Mouse (Mus musculus) retina, adult 2 months (tissue): ENCODE data around the gene Meltf.

ENCODE experiments used
- DNase-seq: peaks from one replicate; pipeline ENCODE4 v3.0.0-alpha.2; 2012; ENCODE audit warnings: low read depth, low spot score

Gene Meltf

DNA sequence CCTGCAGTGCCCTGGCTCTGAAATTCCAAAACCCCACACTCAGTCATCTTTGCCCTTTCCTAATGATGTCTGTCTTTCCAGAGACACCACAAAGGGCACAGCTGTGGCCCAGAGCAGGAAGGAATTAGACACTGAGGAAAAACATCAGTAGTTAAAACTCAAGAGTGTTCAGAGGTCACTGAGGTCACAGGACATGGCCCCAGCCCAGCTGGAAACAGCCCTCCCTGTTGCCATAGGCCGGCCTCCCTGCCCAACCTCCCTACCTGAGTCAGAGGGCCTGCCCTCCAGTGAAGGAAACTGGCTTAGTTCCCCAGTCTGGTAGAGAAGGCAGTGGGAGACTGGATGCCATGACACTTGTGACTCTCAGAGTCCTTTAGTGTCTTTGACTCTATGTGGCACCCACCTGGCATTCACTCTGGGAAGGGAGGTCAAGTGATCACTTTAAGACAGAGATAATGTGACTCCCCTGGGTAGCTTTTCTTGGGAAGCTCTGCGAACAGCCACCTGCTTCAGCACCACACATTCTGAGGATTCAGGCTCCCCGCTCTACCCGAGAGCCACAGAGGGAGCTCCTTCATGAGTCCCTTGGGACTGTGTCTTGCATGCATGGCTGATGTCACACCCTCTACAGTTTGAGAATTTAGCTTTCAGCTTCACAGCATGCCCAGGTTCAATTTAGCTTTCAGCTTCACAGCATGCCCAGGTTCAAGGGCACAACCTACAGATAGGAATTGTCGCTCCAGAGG lies 15.0 kb downstream of the Meltf start:
- no peak for DNase-seq

DNA sequence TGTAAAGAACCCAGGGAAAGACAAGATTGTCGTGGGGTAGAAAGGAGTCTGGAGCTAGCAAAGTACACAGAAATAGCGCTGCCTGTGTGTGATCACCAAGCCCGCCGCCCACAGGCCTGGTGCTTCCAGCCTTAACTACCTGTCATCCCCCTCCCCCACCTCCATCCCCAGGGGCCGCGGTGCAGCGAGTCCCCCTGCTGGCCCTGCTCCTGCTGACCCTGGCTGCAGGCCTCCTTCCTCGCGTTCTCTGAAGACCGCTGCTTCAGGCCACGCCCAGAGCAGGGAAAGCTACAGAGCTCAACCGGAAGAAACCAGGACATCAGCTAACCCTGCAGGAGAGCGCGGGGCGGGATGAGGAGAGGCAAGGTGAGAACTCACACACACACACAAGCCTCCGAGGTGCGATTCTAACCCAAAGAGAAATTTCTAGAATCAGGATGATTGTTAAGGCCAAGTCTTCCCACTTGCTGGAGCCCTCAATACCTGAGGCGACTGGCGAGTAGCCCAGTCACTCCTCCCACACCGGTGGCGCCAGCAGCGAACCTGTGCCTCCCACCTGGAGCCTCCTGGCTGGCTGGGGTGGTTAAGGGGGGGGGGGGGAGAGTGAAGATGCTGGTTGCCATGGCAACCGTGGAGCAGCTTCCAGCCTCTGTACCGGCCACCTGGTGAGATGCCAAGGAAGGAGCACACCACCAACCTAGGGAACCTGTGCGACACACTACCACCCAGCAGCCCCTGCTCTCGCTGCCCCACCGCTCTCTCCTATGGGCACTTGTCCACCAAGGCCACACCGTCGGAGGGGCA lies 18.6 kb downstream of the Meltf start:
- DNase-seq: no peak

DNA sequence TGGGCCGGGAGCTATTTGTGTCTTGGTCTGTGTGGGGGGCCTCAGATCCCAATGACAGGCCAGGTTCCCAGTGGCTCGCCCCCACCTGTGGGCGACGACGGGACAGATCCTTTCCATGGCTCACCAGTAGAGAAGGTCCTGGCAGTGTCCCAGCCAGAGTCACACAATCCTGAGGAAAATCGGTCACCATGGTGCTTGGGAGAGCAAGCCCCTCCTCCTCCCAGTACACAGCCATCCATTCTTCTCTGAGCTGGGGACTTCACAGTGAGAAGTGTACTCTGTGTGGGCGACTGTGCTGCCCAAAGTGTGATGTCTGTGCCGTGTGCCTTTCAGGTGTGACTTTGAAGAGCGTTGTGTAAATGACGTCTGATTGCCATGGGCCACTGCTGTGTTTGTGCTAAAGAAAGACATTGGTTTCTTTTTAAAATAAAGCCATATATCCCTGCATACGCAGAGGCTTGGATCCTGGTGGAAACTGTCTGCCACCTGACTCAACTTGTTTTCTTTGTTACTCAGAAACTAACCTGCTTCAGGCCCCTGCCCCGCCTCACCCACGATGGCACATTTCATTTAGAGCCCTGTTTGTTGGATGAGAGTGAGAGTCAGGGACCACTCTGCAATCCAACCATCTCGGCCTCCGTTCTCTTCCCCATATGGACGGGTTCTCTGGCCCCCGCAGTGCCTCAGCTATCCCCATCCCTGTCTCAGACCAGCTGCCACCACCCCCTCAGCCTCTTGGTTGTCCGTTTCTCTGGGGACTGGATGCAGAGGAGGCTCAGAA lies 20.1 kb downstream of the Meltf start:
- no peak for DNase-seq

DNA sequence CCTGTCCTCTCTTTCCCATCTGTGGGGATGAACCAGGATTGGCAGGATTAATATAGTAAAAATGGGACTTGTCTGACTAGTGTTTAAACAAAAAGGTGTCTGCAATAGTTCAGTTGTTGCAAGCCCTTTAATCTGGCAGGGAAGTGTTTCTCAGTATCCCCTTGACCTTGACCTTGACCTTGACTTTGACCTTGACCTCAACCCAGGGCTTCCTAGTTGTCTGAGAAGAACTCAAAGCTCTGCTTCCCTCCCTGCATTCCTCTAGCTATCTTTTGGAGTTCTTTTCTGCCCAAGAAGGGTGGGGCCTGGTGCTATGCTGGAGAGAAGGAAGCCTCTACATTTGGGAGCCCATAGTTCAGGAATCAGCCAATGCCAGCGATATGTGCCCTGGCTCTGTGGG lies 23.3 kb downstream of the Meltf start:
- no peak for DNase-seq

DNA sequence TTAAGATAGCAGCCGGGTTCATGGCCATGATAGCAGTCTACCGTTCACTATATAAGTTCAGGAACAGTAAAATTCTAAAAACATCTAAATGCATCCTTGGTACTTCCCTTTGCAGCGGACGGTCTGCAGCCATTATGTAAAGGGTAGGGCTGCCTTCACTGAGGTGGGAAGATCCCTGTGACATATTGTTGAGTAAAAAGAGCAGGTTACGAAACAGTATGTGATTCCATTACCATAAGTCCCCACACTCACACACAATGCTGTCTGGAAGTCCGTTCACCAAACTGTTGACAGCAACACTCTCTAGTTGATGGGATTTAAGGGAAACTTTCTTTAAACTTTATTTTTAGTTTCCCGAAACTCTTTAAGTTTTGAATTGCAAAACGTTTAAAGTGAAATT lies 24.6 kb downstream of the Meltf start:
- DNase-seq: no peak

DNA sequence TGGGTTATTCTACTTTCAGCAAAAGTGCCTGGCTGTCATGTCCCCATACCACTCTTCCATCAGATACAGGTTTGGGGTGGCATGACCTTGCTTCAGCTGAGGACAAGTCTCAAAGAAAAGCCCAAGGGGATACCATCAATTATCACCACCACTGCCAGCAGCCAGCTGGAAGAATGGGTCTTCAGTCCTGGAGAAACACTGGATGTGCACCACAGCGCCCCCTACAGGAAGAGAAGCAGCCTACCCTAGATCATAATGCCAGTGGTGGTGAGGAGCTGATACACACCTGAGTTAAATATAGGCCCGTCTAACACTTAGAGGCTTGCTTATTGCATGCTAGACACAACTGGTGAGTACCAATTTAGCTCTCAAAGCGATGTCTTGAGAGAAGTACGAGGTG lies 26.7 kb downstream of the Meltf start:
- DNase-seq: no peak

DNA sequence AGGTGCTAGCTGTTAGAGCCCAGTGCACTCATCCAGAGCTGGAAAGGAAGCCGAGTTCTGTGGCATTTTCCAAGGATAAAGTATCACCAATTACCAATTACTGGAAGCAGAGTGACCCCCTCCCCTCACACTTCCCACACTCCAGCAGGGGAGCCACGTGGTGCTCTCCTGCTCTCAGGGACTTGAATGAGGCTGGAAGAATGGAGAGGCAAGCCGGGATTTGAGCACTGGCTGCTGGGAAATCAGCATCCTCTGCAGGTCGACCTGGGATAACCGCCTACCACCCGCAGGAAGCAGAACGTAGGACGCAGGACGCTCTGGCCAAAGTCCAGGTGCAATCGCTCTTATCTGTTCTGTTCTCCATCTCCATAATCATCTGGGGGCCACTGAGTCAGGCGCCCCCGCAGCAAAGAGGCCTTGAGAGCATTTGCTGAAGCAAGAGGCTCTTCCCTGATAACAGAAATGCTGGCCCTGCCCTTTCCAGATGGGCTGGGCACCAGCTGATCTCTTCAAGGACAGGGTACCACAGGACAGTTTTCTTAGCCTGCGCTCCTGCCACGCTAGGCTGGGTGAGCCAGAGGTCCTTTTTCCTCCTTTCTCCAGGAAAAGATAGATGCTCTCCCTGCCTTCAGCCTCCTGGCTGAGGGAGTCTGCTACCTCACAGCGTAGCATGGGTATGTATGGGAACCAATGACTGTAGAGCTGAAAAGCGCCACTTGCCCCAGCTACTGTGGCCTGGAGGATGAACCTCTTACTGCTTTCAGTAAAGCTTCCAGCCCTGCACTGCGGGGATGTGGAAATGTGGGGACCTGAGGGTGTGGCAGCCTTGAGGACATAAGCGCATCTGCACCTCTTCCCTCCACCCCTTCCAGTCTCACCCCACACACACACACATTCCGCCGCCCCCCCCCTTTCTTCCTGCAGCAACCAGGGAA lies 27.5 kb downstream of the Meltf start:
- no peak for DNase-seq

DNA sequence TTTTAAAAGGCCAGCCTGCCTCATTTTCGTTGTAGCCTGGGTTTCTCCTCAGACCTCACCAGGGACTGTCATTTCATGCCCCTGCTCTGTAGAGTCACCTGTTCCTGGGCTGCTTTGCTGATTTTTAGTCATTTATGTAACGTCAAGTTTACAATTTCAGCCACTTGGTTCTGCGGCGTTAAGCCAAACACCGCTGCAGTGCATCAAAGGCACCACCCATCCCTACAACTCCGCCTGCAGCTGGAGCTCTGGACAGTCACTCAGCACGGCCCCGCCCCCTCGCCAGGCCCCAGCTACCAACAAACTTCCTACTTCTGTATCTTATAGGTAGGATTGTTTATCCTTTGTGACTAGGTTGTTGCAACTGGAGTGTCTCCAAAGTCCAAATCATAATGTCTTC lies 28.3 kb downstream of the Meltf start:
- DNase-seq: no peak

DNA sequence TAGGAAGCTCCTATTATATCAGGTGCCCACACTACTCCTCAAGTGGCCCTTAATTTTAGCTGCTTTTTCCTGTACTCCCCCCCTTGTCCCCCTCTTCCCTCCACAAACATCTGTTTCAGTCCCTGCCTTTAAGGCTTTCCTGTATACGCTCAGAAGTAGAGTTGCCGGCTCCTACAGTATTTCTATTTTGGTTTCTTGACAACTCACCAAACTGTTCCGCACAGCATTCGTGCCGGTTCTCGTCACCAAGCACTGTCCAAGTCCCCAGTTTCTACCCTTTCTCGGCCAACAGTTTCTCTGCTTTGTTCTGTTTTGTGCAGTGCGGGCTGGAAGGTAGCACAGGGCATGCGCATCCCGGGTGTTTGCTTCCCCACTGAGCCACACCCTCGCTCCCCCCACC lies 30.3 kb downstream of the Meltf start:
- DNase-seq: no peak

DNA sequence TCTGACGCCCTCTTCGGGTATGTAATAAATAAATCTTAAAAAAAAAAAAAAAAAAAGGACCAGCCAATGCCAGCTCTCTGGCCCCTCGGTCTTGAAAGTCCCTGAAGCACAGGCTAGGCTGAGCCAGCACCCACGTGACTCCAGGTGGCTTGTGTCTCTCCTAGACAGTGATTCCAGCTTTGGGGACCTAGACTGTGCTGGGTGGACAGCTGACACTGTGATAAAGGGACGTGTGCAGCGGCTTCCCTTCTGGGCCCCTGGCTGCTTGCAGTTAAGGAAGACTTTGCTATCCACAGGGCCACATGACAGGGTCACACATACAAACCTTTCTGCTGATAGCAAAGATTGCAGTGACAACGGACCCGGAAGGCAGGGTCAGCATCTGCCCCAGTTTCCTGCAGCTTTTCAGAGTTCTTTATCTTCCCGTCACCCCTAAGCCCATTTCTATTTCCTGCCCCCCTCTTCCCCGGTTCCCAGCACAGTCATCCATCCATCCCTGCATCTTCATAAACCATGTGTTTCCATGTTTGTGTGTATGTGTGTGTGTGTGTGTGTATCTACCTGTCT lies 31.8 kb downstream of the Meltf start:
- no peak for DNase-seq

DNA sequence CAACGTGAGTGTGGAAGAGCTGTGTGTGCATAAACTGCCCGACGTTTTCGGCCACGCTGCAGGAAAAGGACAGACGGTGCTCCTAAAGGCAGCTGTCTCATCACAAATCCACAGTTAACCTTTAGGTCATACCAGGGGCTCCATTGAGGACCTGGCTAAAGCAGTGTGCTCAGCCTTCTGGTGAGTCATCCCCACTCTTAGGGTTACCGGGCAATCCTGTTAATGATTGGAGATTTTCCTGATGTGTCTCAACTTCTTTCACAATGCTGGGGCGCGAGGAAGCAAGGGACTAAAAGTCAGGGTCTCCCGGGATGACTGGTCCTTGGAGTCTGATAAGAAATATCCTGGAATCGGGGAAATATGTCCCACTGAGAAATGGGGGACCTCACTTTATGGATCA lies 39.2 kb downstream of the Meltf start:
- no peak for DNase-seq

DNA sequence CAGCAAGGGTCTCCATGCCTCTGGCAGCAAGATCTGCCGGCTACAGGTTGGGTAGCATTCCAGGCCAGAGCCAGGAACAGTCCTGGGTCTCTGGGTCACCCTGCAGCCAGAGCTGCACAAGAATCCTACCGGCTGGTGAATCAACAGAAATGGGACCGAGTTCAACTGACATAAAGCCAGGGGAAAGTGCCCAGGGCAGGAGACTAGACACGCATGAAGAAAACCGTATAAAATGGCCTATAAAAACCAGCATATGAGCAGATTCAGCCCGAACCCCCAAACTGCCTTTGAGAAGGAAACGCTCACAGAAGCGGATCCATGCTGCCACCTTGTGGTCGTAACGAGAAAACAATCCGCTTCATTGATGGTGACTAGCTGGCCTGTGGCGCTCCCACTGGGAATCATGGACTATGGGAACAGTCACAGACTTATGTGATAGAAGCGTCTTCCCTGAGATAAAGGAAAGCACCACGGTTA lies 39.7 kb downstream of the Meltf start:
- peak; percentile 70 for DNase-seq

DNA sequence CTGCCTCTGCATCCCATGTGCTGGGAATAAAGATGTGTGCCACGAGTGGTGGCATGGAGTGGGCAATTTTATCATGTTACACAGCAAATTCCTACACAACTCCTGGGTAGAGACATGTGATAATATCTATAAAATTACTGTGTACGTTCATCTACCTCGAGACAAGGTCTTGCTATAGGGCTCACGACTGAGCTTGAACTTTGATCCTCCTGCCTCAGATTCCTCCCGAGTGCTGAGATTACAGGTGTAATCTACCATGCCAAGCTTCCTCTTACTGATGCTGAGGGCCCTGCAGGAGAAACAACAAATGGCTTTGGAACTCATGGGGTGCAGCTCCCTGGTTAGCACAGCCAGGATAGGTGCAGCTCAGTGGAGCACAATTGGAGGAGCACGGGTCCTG lies 45.8 kb downstream of the Meltf start:
- DNase-seq: no peak

DNA sequence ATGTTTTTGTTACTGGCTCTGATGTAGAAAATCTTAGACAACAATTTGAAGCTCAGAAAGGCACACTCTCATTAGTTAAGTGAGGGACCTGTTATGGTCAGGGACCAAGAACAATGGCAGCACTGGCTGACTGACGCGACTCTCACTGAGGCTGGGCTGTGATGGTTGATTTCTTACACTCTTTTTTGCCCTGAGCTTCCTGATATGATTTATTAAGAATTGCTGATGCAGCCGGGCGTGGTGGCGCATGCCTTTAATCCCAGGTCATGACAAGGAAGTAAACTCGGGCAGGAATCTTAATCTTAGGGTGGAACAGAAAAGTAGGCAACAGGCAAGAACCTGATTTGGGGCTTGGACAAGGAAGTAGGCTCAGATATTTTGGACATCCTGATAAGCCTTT lies 47.5 kb downstream of the Meltf start:
- DNase-seq: no peak

DNA sequence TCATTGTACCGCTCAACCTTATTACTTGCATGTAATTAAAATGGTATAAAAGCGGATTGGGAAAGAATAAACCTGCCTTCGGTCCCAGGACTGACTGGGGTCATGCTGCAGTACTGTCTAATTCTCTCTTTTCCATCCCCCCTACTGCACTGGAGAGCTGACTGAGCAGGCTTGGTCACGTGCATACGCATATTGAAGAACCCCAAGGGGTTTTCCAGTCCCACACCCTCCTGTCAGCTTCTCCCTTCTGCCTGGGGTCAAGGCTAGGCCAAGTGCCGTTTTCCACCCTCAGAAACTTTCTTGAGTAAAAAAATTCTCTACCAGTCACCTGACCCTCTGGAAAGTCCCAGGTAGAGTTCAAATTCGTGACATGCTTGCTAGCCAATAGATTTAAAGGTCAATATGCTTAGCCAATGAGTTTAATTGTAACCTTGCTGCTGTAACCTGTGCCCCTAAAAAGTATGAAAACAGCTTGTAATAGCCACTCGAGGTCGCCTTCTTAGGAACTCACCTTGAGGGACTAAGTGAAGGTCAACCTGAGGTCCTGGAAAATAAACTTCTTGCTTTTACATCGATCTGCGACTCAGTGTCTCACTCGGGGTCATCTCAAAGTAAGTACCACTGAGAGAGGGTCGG lies 48.1 kb downstream of the Meltf start:
- DNase-seq: no peak

DNA sequence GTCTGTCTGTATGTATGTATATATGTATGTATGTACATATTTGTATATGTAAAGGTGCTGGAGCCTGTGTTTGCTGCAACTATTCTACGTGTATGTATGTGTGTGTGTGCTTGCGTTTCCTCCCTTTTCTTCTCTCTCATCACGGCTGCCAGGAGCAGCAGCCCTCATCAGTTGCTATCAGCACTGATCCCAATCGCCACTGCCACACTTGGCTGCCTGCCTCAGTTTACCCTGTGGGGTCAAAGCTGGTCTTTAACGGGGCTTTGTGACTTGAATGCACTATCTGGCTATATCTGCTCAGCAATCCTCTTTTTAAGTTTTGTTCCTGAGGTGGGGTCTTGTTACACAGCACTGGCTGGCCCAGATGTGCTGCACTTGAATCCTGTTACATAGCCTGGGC lies 48.8 kb downstream of the Meltf start:
- DNase-seq: no peak

DNA sequence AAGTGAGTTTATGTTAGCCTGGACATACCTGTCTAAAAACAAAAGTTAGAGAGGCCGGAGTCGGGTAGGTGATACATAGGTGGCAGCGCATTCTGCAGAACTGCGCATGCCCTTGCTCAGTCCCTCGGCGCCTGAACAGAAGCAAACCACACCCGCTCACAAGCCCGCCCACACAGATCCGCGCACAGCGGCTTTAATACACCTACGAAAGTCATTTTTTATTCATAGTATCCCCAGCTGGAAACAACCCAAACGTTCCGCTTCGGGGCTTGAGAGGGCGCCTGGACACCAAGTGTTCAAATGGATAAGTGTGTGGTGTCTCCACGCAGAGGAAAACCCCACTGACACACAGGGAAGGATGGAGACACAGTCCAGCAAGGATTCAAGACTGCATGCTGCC lies 52.7 kb downstream of the Meltf start:
- DNase-seq: no peak

DNA sequence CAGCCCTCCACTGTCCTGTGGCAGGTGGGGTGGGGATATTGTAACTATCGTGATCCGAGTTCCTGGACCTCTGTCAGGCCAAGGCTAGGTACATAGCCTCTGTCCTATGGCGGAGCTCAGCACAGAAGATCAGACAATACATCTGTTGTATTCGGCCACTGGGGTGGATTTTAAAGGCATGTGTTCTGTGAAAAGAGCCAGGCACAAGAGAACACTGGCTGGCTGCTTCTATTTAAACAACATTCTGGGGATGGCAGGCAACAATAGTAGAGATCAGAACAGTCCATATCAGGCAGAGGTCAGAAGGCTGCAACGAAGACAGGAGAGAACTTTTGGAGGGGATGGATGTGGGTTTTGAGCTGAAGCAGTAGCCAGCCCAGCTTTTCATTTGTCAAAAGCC lies 53.6 kb downstream of the Meltf start:
- DNase-seq: no peak

DNA sequence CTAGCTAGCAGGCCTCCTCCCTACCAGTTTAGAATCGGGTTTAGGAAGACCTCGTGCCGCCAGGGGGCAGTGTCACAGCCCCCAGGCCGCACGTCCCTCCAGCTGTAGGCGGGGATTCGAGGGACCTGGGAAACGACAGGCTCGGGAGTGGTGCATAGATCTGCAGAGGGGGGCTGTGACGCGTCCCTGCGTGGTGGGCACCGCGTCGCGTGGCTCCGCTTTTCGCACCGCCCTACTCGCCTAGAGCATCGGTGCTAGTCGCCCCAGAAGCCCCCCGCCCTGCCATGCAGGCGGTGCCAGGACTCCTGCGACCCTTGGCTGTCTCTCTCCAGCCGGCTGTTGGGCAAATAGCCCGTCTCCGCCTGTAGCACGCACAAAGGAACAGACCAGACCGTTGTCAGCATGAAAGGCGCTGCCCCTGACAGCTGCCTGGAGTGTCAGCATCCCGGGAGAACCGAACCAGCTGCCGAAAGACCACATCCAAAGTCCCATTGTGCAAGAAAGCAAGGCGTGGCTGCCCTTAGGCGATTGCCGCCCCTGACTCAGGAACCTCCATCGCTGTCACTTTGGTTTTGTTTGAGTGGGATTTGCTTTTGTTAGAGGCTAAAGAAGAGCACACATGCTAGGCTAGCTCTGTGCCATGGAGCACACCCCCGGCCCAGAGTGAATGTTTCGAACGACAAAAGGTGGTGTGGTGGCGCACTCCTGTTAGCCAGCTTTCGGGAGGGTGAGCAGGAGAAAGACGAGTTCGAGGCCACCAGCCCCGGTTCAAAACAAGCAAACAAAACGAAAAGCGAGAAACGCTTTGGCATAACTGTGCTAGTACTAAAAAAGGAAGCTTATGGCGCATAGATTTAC lies 54.5 kb downstream of the Meltf start:
- DNase-seq: peak; percentile 87
